Mouse (Mus musculus): ENCODE results near the gene Dcaf10.
"Not testable (repeated sequence)": the region's sequence is repeated elsewhere in the genome, so short reads cannot be mapped to it uniquely, and the experiment has no call there.

Dcaf10 gene

GRCm38 (mm10) chr4:45341669-45342249 is at the start of gene Dcaf10:
Gene Dcaf10 (plus strand): TSS chr4:45342101.
- peak; percentile 96 for DNase-seq

- peak; percentile 85 to 86 for DNase-seq
These were observed 45.0 kb upstream of the Dcaf10 start, which contains the start of gene Trmt10b for GRCm38 (mm10) chr4:45296662-45297564. Gene Trmt10b (plus strand): TSS chr4:45297127.

GRCm38 (mm10) chr4:45305536-45305935 is 36.4 kb upstream of the Dcaf10 start:
- DNase-seq, result no peak

GRCm38 (mm10) chr4:45308046-45308445 is 33.9 kb upstream of the Dcaf10 start:
- no peak for DNase-seq

GRCm38 (mm10) chr4:45308606-45309005 is 33.3 kb upstream of the Dcaf10 start:
- no peak for DNase-seq

- DNase-seq, result no peak
These were observed 30.8 kb upstream of the Dcaf10 start for GRCm38 (mm10) chr4:45311056-45311455.

- peak; percentile 90 to 91 for DNase-seq
These were observed 21.6 kb upstream of the Dcaf10 start for GRCm38 (mm10) chr4:45320159-45320816.

- no peak for DNase-seq
These were observed 10.8 kb upstream of the Dcaf10 start for GRCm38 (mm10) chr4:45331139-45331538.

GRCm38 (mm10) chr4:45332466-45332865 is 9.4 kb upstream of the Dcaf10 start:
- no peak for DNase-seq

- DNase-seq, result no peak
These were observed 675 bp upstream of the Dcaf10 start for GRCm38 (mm10) chr4:45341226-45341625.

GRCm38 (mm10) chr4:45342286-45343155 is 620 bp downstream of the Dcaf10 start, which contains the start of gene Exosc3:
Gene Exosc3 (minus strand): TSS chr4:45342732.
- DNase-seq, result peak; percentile 51 to 64

GRCm38 (mm10) chr4:45356653-45357052 is 14.8 kb downstream of the Dcaf10 start:
- no peak for DNase-seq

- no peak for DNase-seq
These were observed 29.4 kb downstream of the Dcaf10 start for GRCm38 (mm10) chr4:45371261-45371660.

- no peak for DNase-seq
These were observed 33.0 kb downstream of the Dcaf10 start for GRCm38 (mm10) chr4:45374879-45375278.

GRCm38 (mm10) chr4:45376573-45376972 is 34.7 kb downstream of the Dcaf10 start:
- DNase-seq, result no peak

- DNase-seq, result not testable (repeated sequence)
These were observed 39.1 kb downstream of the Dcaf10 start for GRCm38 (mm10) chr4:45380903-45381580.

- DNase-seq, result not testable (repeated sequence)
These were observed 40.2 kb downstream of the Dcaf10 start for GRCm38 (mm10) chr4:45382133-45382532.

- DNase-seq, result not testable (repeated sequence)
These were observed 45.4 kb downstream of the Dcaf10 start for GRCm38 (mm10) chr4:45387296-45387695.

GRCm38 (mm10) chr4:45392099-45392498 is 50.2 kb downstream of the Dcaf10 start:
- no peak for DNase-seq

GRCm38 (mm10) chr4:45392572-45392971 is 50.7 kb downstream of the Dcaf10 start:
- no peak for DNase-seq

GRCm38 (mm10) chr4:45392994-45393393 is 51.1 kb downstream of the Dcaf10 start:
- peak; percentile 43 to 44 for DNase-seq

- DNase-seq, result no peak
These were observed 51.8 kb downstream of the Dcaf10 start for GRCm38 (mm10) chr4:45393658-45394057.

Data from B cell, adult 2 months (primary cell).